Mouse (Mus musculus) embryonic facial prominence, embryonic 12.5 days (tissue): ENCODE measurements at regions not wholly inside any gene's neighbourhood (a gene's known extent, or its start where the extent isn't known, plus 50 kb on each side); places are given as distances from the start of the nearest gene placed in this dataset.
A peak's percentile ranks its signal among the peaks of the same experiment; 100 is the strongest.
"Not testable (repeated sequence)": the region's sequence is repeated elsewhere in the genome, so short reads cannot be mapped to it uniquely, and the experiment has no call there.

ENCODE experiments used
- ATAC-seq: fragments of 200-750 bp; cut with Nextera tagmentation; 2 replicates; pipeline ENCODE4 v1.8.0; 2017; ENCODE audit not compliant: insufficient number of reproducible peaks, insufficient read depth, low FRiP score, low TSS enrichment
- H3K27ac ChIP-seq: fragments of 300-500 bp; sonication (generic); 2 replicates; pipeline ENCODE4 v1.5.1; 2016; ENCODE audit warnings: mild to moderate bottlenecking
- H3K27me3 ChIP-seq: fragments of 300-500 bp; sonication (generic); 2 replicates; pipeline ENCODE4 v1.6.1; 2016; ENCODE audit warnings: mild to moderate bottlenecking, moderate library complexity
- H3K36me3 ChIP-seq: fragments of 300-500 bp; sonication (generic); 2 replicates; pipeline ENCODE4 v1.6.1; 2016; ENCODE audit warnings: mild to moderate bottlenecking
- H3K4me1 ChIP-seq: fragments of 300-500 bp; sonication (generic); 2 replicates; pipeline ENCODE4 v1.6.1; 2016
- H3K4me2 ChIP-seq: fragments of 300-500 bp; sonication (generic); replicated peaks from 2 replicates; pipeline ENCODE4 v1.6.1; 2016; ENCODE audit warnings: mild to moderate bottlenecking, moderate library complexity
- H3K4me3 ChIP-seq: fragments of 300-500 bp; sonication (generic); 2 replicates; pipeline ENCODE4 v1.5.1; 2016; ENCODE audit warnings: mild to moderate bottlenecking
- H3K9ac ChIP-seq: fragments of 300-500 bp; sonication (generic); 2 replicates; pipeline ENCODE4 v1.6.1; 2016; ENCODE audit warnings: mild to moderate bottlenecking, moderate library complexity
- H3K9me3 ChIP-seq: fragments of 300-500 bp; sonication (generic); 2 replicates; pipeline ENCODE4 v1.6.1; 2016; ENCODE audit warnings: mild to moderate bottlenecking, moderate library complexity
- WGBS: fragments of 180-500 bp; shearing (Covaris S2); methylation state at CpG from one replicate; pipeline ENCODE4 v1.1.7; 2016; 5-methylcytosine and 5-hydroxymethylcytosine counted together

- not testable (repeated sequence) for ATAC-seq
- 32% methylated on average over 1 of the region's 1 CpGs for WGBS
Observed at GRCm38 (mm10) chr10:38704762-38705130, 116.8 kb downstream of the Rfpl4b start.

GRCm38 (mm10) chr10:38703954-38704761, 117.4 kb downstream of the Rfpl4b start:
- Histone ChIP-seq H3K4me3 (no peak overlapping the region), H3K27ac (peak overlapping the region; percentile 23; the same call in 1 of the 2 replicates), H3K27me3 (no peaks in the 10 kb centered on the region), H3K9me3 (no peaks in the 10 kb centered on the region), H3K4me1 (no peaks in the 10 kb centered on the region), H3K4me2 (no peak overlapping the region), H3K36me3 (no peaks in the 10 kb centered on the region), H3K9ac (no peak overlapping the region)
- ATAC-seq = peak; percentile 56; the same call in 1 of the 2 replicates
- 59% methylated on average over 4 of the region's 4 CpGs for WGBS

More at GRCm38 (mm10) chr10:38704762-38705130, 116.8 kb downstream of the Rfpl4b start:
- H3K27me3 ChIP-seq, H3K4me3 ChIP-seq, H3K9ac ChIP-seq, H3K4me2 ChIP-seq, H3K36me3 ChIP-seq, H3K9me3 ChIP-seq, H3K4me1 ChIP-seq: not testable (repeated sequence)
- H3K27ac ChIP-seq = peak overlapping the region; percentile 63

GRCm38 (mm10) chr10:38677453-38677852, 144.1 kb downstream of the Rfpl4b start:
- H3K4me3 ChIP-seq = no peak overlapping the region
- no peak overlapping the region for H3K4me2 ChIP-seq
- no peaks in the 10 kb centered on the region for H3K27me3 ChIP-seq
- H3K36me3 ChIP-seq = no peaks in the 10 kb centered on the region
- no peak overlapping the region for H3K27ac ChIP-seq
- ATAC-seq = no peak
- H3K4me1 ChIP-seq = no peaks in the 10 kb centered on the region
- no peak overlapping the region for H3K9ac ChIP-seq
- no peaks in the 10 kb centered on the region for H3K9me3 ChIP-seq
- 36% methylated on average over 2 of the region's 2 CpGs for WGBS

- H3K27me3 ChIP-seq = no peaks in the 10 kb centered on the region
- no peak overlapping the region for H3K4me3 ChIP-seq
- H3K27ac ChIP-seq = no peak overlapping the region
- H3K4me1 ChIP-seq = no peaks in the 10 kb centered on the region
- no peaks in the 10 kb centered on the region for H3K36me3 ChIP-seq
- no peak for ATAC-seq
- no peak overlapping the region for H3K9ac ChIP-seq
- H3K9me3 ChIP-seq = no peaks in the 10 kb centered on the region
- no peak overlapping the region for H3K4me2 ChIP-seq
Observed at GRCm38 (mm10) chr10:38668610-38669009, 153.0 kb downstream of the Rfpl4b start.

- Histone ChIP-seq H3K4me1 (no peaks in the 10 kb centered on the region), H3K27ac (no peak overlapping the region), H3K4me2 (no peak overlapping the region), H3K9ac (no peak overlapping the region), H3K9me3 (no peaks in the 10 kb centered on the region), H3K4me3 (no peak overlapping the region), H3K27me3 (no peaks in the 10 kb centered on the region), H3K36me3 (no peaks in the 10 kb centered on the region)
- ATAC-seq = no peak
Observed at GRCm38 (mm10) chr10:38667841-38668240, 153.7 kb downstream of the Rfpl4b start.

GRCm38 (mm10) chr10:38635695-38636094, 185.9 kb downstream of the Rfpl4b start:
- Histone ChIP-seq H3K4me3 (no peak overlapping the region), H3K27ac (no peak overlapping the region), H3K36me3 (no peaks in the 10 kb centered on the region), H3K4me2 (no peak overlapping the region), H3K4me1 (no peaks in the 10 kb centered on the region), H3K27me3 (no peaks in the 10 kb centered on the region), H3K9me3 (no peaks in the 10 kb centered on the region), H3K9ac (no peak overlapping the region)
- no peak for ATAC-seq
- 63% methylated on average over 1 of the region's 1 CpGs for WGBS

- H3K27ac ChIP-seq = no peak overlapping the region
- ATAC-seq = no peak
- 64% methylated on average over 4 of the region's 4 CpGs for WGBS
- H3K27me3 ChIP-seq = no peaks in the 10 kb centered on the region
- no peaks in the 10 kb centered on the region for H3K4me1 ChIP-seq
- no peak overlapping the region for H3K4me3 ChIP-seq
- H3K9ac ChIP-seq = no peak overlapping the region
- H3K36me3 ChIP-seq = no peaks in the 10 kb centered on the region
- H3K9me3 ChIP-seq = no peaks in the 10 kb centered on the region
- no peak overlapping the region for H3K4me2 ChIP-seq
Observed at GRCm38 (mm10) chr10:38629907-38630505, 191.6 kb downstream of the Rfpl4b start.

- Histone ChIP-seq H3K4me2 (no peak overlapping the region), H3K27me3 (no peaks in the 10 kb centered on the region), H3K9me3 (no peaks in the 10 kb centered on the region), H3K4me1 (no peaks in the 10 kb centered on the region), H3K4me3 (no peak overlapping the region), H3K36me3 (no peaks in the 10 kb centered on the region), H3K9ac (no peak overlapping the region), H3K27ac (no peak overlapping the region)
- no peak for ATAC-seq
- 89% methylated on average over 1 of the region's 1 CpGs for WGBS
Observed at GRCm38 (mm10) chr10:38623399-38623798, 198.2 kb downstream of the Rfpl4b start.

- no peak for ATAC-seq
- Histone ChIP-seq H3K4me1 (no peaks in the 10 kb centered on the region), H3K27ac (no peak overlapping the region), H3K9ac (no peak overlapping the region), H3K36me3 (no peaks in the 10 kb centered on the region), H3K9me3 (0 out of 2 replicates have a peak, but pooled peaks cover 3% of the 10 kb centered on the region), H3K4me2 (no peak overlapping the region), H3K4me3 (no peak overlapping the region), H3K27me3 (no peaks in the 10 kb centered on the region)
- WGBS = 75% methylated on average over 5 of the region's 5 CpGs
Observed at GRCm38 (mm10) chr10:38609606-38610510, 211.7 kb downstream of the Rfpl4b start.

- Histone ChIP-seq H3K36me3 (no peaks in the 10 kb centered on the region), H3K4me2 (no peak overlapping the region), H3K27ac (no peak overlapping the region), H3K4me3 (no peak overlapping the region), H3K27me3 (no peaks in the 10 kb centered on the region), H3K4me1 (no peaks in the 10 kb centered on the region), H3K9ac (no peak overlapping the region), H3K9me3 (no peaks in the 10 kb centered on the region)
- ATAC-seq = no peak
- WGBS = 82% methylated on average over 2 of the region's 2 CpGs
Observed at GRCm38 (mm10) chr10:38586061-38586460, 235.5 kb downstream of the Rfpl4b start.

GRCm38 (mm10) chr10:38575726-38576125, 245.9 kb downstream of the Rfpl4b start:
- Histone ChIP-seq H3K9ac (no peak overlapping the region), H3K36me3 (no peaks in the 10 kb centered on the region), H3K27ac (no peak overlapping the region), H3K27me3 (no peaks in the 10 kb centered on the region), H3K9me3 (no peaks in the 10 kb centered on the region), H3K4me1 (0 out of 2 replicates have a peak, but pooled peaks cover 2% of the 10 kb centered on the region), H3K4me3 (no peak overlapping the region), H3K4me2 (no peak overlapping the region)
- 32% methylated on average over 1 of the region's 1 CpGs for WGBS
- no peak for ATAC-seq
